Mouse (Mus musculus) adrenal gland, adult 8-10 months (tissue): Measurements from ENCODE around the gene Slc8a2. TPM values are rescaled to one million over a fixed set of nuclear protein-coding genes. Genes with fewer than 3 reads are reported as not detected.

Experiments
- total RNA-seq, 4 experiments: library from RNA; stranded (reverse); gene quantifications; 2 replicates each; pipeline ENCODE4 v1.2.4; 2022

Slc8a2 gene
- total RNA-seq, 4 experiments from 2014 or later = 2.8 to 5.5 (median 4.1) TPM

Other genes with a start within 250 kb of the Slc8a2 start
- gene Crx, start 249.9 kb upstream of the Slc8a2 start, total RNA-seq = not detected
- not detected for gene Crxos, start 247.2 kb upstream of the Slc8a2 start, total RNA-seq
- gene Selenow, start 207.4 kb upstream of the Slc8a2 start, total RNA-seq = 100 to 1,000 TPM; 169 to 222 (median 210) TPM
- 100 to 1,000 TPM; 175 to 199 (median 191) TPM for gene Nop53, start 183.8 kb upstream of the Slc8a2 start, total RNA-seq
- 10 to 100 TPM; 23.3 to 100.0 (median 41.1) TPM for gene Ehd2, start 162.3 kb upstream of the Slc8a2 start, total RNA-seq
- gene Bicra, start 81.9 kb upstream of the Slc8a2 start, total RNA-seq = 10 to 100 TPM in 3 of 4 experiments, 1 to 10 TPM in 1; 7.2 to 16.9 (median 10.6) TPM
- under 1 TPM in 3 of 4 experiments, not detected in 1; 0.10 to 0.28 (median 0.12) TPM for gene Zfp541, start 68.0 kb upstream of the Slc8a2 start, total RNA-seq
- 100 to 1,000 TPM; 175 to 194 (median 175) TPM for gene Napa, start 31.4 kb upstream of the Slc8a2 start, total RNA-seq
- 10 to 100 TPM; 19.6 to 35.1 (median 30.2) TPM for gene Kptn, start 9.9 kb upstream of the Slc8a2 start, total RNA-seq
- 10 to 100 TPM; 11.5 to 27.5 (median 19.7) TPM for gene Meis3, start 45.3 kb downstream of the Slc8a2 start, total RNA-seq
- gene Dhx34, start 92.2 kb downstream of the Slc8a2 start, total RNA-seq = 10 to 100 TPM; 13.7 to 20.3 (median 16.9) TPM
- 1 to 10 TPM in 1 of 4 experiments, under 1 TPM in 3; 0.41 to 1.0 (median 0.75) TPM for gene C5ar2, start 114.3 kb downstream of the Slc8a2 start, total RNA-seq
- 1 to 10 TPM; 5.4 to 9.8 (median 8.4) TPM for gene C5ar1, start 129.7 kb downstream of the Slc8a2 start, total RNA-seq
- gene Inafm1, start 143.8 kb downstream of the Slc8a2 start, total RNA-seq = 10 to 100 TPM; 21.9 to 37.5 (median 28.8) TPM
- 100 to 1,000 TPM in 1 of 4 experiments, 10 to 100 TPM in 3; 48.7 to 119 (median 89.2) TPM for gene Ccdc9, start 157.0 kb downstream of the Slc8a2 start, total RNA-seq
- 10 to 100 TPM in 1 of 4 experiments, 1 to 10 TPM in 3; 4.3 to 10.1 (median 5.2) TPM for gene Bbc3, start 178.6 kb downstream of the Slc8a2 start, total RNA-seq